Mouse (Mus musculus) spleen, adult 2 months (tissue): Measurements from ENCODE around the gene Son.

Experiments used
- CTCF ChIP-seq: fragments of 200-500 bp; IDR thresholded peaks from 2 replicates; pipeline ENCODE4 v1.5.1; 2011; ENCODE audit warnings: mild to moderate bottlenecking, inconsistent platforms; ENCODE audit not compliant: insufficient read depth, insufficient read length, insufficient replicate concordance; ENCODE audit errors: extremely low read depth
- POLR2A ChIP-seq: fragments of 200-500 bp; IDR thresholded peaks from 2 replicates; pipeline ENCODE4 v1.6.1; 2011; ENCODE audit warnings: low read depth, low read length, inconsistent platforms

DNA sequence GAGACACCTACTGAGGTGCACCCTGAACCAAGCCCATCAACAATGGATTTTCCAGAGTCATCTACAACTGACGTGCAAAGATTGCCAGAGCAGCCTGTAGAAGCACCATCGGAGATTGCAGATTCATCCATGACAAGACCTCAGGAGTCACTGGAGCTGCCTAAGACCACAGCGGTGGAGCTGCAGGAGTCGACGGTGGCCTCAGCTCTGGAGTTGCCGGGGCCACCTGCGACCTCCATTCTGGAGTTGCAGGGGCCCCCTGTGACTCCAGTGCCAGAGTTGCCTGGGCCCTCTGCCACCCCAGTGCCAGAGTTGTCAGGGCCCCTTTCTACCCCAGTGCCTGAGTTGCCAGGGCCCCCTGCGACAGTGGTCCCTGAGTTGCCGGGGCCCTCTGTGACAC, 8.0 kb downstream of the Son start:
- TF ChIP-seq POLR2A, result no peak
- TF ChIP-seq CTCF, result no peak
